Mouse (Mus musculus): Measurements from ENCODE around the gene Abr.

DNA sequence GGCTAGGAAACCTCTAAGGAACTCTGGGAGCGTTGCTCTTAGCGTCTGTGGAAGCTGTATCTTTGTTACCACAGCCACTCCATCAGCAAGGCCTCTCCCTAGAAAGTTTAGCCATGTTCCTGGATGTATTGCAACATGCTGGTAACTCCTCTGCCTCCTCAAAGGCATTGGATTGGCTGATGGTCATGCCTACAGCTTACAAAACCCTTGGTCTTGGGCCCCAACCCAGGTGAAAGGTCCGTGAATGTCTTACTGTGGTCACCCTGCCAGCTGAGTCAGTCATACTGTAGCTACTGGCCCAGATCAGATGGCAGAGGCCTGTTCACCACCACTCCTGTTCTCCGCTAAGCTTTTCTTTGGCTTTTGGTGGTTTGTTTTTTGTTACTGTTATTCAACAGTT lies 207.1 kb downstream of the Abr start:
- TF ChIP-seq TCF12 (IDR thresholded peaks at IDR 0.05; ENCODE audit: low read depth, low read length) (no peak), NELFE (IDR thresholded peaks at IDR 0.05; ENCODE audit: low read depth, low read length) (no peak), POLR2A (IDR thresholded peaks at IDR 0.05; ENCODE audit: control insufficient read depth in 1 of 2, insufficient read depth in 1 of 2, low read depth in 1 of 2, low read length in 2 of 2, poor library complexity in 1 of 2) (no peak), MXI1 (IDR thresholded peaks at IDR 0.05; ENCODE audit: low read depth, low read length) (no peak), EP300 (IDR thresholded peaks at IDR 0.05; ENCODE audit: low read depth in 1 of 2, low read length in 2 of 2) (no peak), MYC (IDR thresholded peaks at IDR 0.05; ENCODE audit: low read depth, low read length) (no peak), CTCF (IDR thresholded peaks at IDR 0.05 in 2 of 3, conservative IDR thresholded peaks at IDR 0.05 in 1 of 3; ENCODE audit: control insufficient read depth in 1 of 3, insufficient read depth in 1 of 3, low read depth in 2 of 3, low read length in 3 of 3, poor library complexity in 1 of 3, severe bottlenecking in 1 of 3) (no peak), POLR2AphosphoS5 (IDR thresholded peaks at IDR 0.05; ENCODE audit: borderline replicate concordance, low read depth, low read length) (no peak), MAX (IDR thresholded peaks at IDR 0.05; ENCODE audit: low read length) (no peak)

Measured in MEL (cell line).